Mouse (Mus musculus) gonadal fat pad, adult 2 months (tissue): ENCODE measurements around the gene Maz. TPM values are rescaled to one million over a fixed set of nuclear protein-coding genes. Genes with fewer than 3 reads are reported as not detected.

Experiments
- polyA plus RNA-seq: library from polyadenylated mRNA; depleted of rRNA; stranded (reverse); fragments of >200 nt; gene quantifications from 2 replicates; pipeline ENCODE4 v1.2.3, GENCODE M21; 2012; rRNA removed

The Maz gene
- polyA plus RNA-seq, 1 experiment: 80.5 TPM

Other genes with a start within 250 kb of the Maz start
- 1.9 and 2.1 TPM in 2 replicates for gene Tbx6, start 245.6 kb downstream of the Maz start, polyA plus RNA-seq
- 129 and 161 TPM in 2 replicates for gene Ppp4c, start 234.5 kb downstream of the Maz start, polyA plus RNA-seq
- gene Fam57b, start 229.4 kb downstream of the Maz start, polyA plus RNA-seq: 11.8 and 27.3 TPM in 2 replicates
- gene 4930451I11Rik, start 195.4 kb downstream of the Maz start, polyA plus RNA-seq: not detected in 2 replicates
- gene Doc2a, start 179.6 kb downstream of the Maz start, polyA plus RNA-seq: 0.13 TPM in 1 of 2 replicates, not detected in the other
- 3.2 and 6.0 TPM in 2 replicates for gene Hirip3, start 165.1 kb downstream of the Maz start, polyA plus RNA-seq
- gene Ino80e, start 164.7 kb downstream of the Maz start, polyA plus RNA-seq: 33.7 and 39.6 TPM in 2 replicates
- gene Taok2, start 142.3 kb downstream of the Maz start, polyA plus RNA-seq: 55.9 and 62.6 TPM in 2 replicates
- gene Tmem219, start 104.1 kb downstream of the Maz start, polyA plus RNA-seq: 88.1 and 102 TPM in 2 replicates
- gene Kctd13, start 98.2 kb downstream of the Maz start, polyA plus RNA-seq: 19.7 and 21.3 TPM in 2 replicates
- gene Asphd1, start 77.5 kb downstream of the Maz start, polyA plus RNA-seq: 0.26 and 0.32 TPM in 2 replicates
- 2.5 and 2.8 TPM in 2 replicates for gene Sez6l2, start 76.5 kb downstream of the Maz start, polyA plus RNA-seq
- gene Cdipt, start 51.1 kb downstream of the Maz start, polyA plus RNA-seq: 240 and 245 TPM in 2 replicates
- 5.3 and 8.5 TPM in 2 replicates for gene Cdiptos, start 50.9 kb downstream of the Maz start, polyA plus RNA-seq
- 84.9 and 85.3 TPM in 2 replicates for gene Mvp, start 12.4 kb downstream of the Maz start, polyA plus RNA-seq
- 2.4 and 5.3 TPM in 2 replicates for gene Pagr1b, start 10.6 kb downstream of the Maz start, polyA plus RNA-seq
- 6.9 and 8.0 TPM in 2 replicates for gene Pagr1a, start 9.7 kb downstream of the Maz start, polyA plus RNA-seq
- 19.8 and 21.2 TPM in 2 replicates for gene Gm42742, start 5.9 kb downstream of the Maz start, polyA plus RNA-seq
- 7.3 and 8.9 TPM in 2 replicates for gene Prrt2, start 5.8 kb downstream of the Maz start, polyA plus RNA-seq
- gene Kif22, start 15.4 kb upstream of the Maz start, polyA plus RNA-seq: 1.3 and 2.1 TPM in 2 replicates
- 0.86 and 1.5 TPM in 2 replicates for gene Zg16, start 60.3 kb upstream of the Maz start, polyA plus RNA-seq
- gene AI467606, start 64.3 kb upstream of the Maz start, polyA plus RNA-seq: 14.8 and 17.4 TPM in 2 replicates
- gene Qprt, start 95.2 kb upstream of the Maz start, polyA plus RNA-seq: 1.7 and 2.1 TPM in 2 replicates
- 1.4 and 1.6 TPM in 2 replicates for gene Spn, start 110.8 kb upstream of the Maz start, polyA plus RNA-seq
- gene Cd2bp2, start 169.0 kb upstream of the Maz start, polyA plus RNA-seq: 29.3 and 32.5 TPM in 2 replicates
- 28.2 and 33.0 TPM in 2 replicates for gene Tbc1d10b, start 181.4 kb upstream of the Maz start, polyA plus RNA-seq
- 1.3 and 7.6 TPM in 2 replicates for gene Mylpf, start 181.9 kb upstream of the Maz start, polyA plus RNA-seq
- 13.4 and 14.2 TPM in 2 replicates for gene Zfp553, start 206.0 kb upstream of the Maz start, polyA plus RNA-seq
- 8.3 and 9.3 TPM in 2 replicates for gene Sept1, start 206.1 kb upstream of the Maz start, polyA plus RNA-seq
- 89.7 and 105 TPM in 2 replicates for gene Zfp771, start 217.2 kb upstream of the Maz start, polyA plus RNA-seq
- 40.9 and 52.0 TPM in 2 replicates for gene Dctpp1, start 233.7 kb upstream of the Maz start, polyA plus RNA-seq
- 21.3 and 22.8 TPM in 2 replicates for gene Sephs2, start 247.0 kb upstream of the Maz start, polyA plus RNA-seq